Mouse (Mus musculus): ENCODE measurements around the gene Lama2. TPM values are rescaled to one million over a fixed set of nuclear protein-coding genes. Genes with fewer than 3 reads are reported as not detected.
A peak's percentile ranks its signal among the peaks of the same experiment; 100 is the strongest.

Lama2 gene
- polyA plus RNA-seq, 1 experiment from 2014 or later, result 5.7 TPM

DNA sequence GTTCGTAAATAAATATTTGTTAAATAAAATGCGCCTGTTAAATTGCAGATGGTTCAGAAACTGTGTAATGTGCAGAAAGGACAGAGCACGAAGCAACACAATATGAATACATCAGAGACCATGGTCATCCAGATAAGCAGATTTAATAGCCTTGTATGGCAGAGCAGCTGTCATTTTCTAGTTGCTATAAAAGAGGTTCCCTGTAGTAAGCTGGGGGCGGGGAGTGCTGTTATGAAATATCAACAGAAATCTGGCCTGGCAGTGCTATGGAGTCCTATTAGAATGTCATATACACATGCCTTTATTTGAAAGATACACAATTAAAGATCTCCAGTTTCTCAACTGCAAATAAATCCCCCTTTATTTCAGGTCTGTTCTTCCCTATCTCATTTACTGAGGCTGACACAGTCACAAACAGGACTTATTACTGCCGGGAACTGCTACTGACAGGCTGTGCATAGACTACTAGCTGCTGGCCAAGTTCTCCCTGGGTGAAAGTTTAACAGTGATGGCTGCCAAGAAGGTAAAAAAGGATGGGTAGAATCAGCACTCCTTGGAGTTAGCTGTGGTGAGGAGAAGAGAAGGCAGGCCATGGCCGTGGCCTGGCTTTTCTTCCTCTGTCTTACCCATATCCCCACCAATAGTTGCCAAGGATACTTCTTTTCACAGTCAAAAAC, 396.8 kb downstream of the Lama2 start:
- 68% methylated on average over 6 of the region's 6 CpGs for WGBS
- Histone ChIP-seq H3K36me3 (no peaks in the 10 kb centered on the region), H3K27me3 (no peaks in the 10 kb centered on the region), H3K4me2 (no peak overlapping the region), H3K4me1 (replicated peaks) (0 out of 2 replicates have a peak, but pooled peaks cover 7% of the 10 kb centered on the region), H3K4me3 (no peak overlapping the region), H3K9me3 (no peaks in the 10 kb centered on the region), H3K9ac (no peak overlapping the region), H3K27ac (replicated peaks) (no peak overlapping the region)
- ATAC-seq (ENCODE audit: low FRiP score, low read depth), result peak; percentile 56; the same call in 1 of the 2 replicates

GRCm38 (mm10) chr10:27219698-27220097, 399.9 kb downstream of the Lama2 start:
- 66% methylated on average over 1 of the region's 1 CpGs for WGBS
- Histone ChIP-seq H3K9ac (no peak overlapping the region), H3K36me3 (no peaks in the 10 kb centered on the region), H3K4me1 (replicated peaks) (0 out of 2 replicates have a peak, but pooled peaks cover 7% of the 10 kb centered on the region), H3K4me2 (no peak overlapping the region), H3K4me3 (no peak overlapping the region), H3K27me3 (no peaks in the 10 kb centered on the region), H3K9me3 (no peaks in the 10 kb centered on the region), H3K27ac (replicated peaks) (no peak overlapping the region)
- ATAC-seq (ENCODE audit: low FRiP score, low read depth), result no peak

DNA sequence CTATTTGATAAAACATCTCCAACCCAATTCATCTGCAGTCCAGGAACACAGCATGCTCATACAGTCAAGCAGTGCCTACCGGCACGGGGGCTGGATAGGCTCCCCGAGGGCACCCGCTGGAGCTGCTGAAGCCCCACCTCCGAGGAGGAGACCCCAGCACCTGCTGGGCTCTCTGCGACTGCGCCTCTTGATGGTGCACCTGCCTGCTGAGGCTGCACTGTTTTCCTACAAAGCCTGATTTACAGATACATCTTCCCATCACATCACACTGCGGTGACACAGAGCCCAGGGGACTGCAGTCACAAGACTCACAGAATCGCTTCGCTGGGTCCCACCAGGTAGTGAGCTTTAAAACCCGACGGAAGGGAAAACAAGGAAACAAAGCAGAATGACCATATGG, 412.2 kb downstream of the Lama2 start:
- Histone ChIP-seq H3K27ac (replicated peaks) (no peak overlapping the region), H3K9me3 (no peaks in the 10 kb centered on the region), H3K4me2 (peak overlapping the region; percentile 37), H3K36me3 (no peaks in the 10 kb centered on the region), H3K27me3 (no peaks in the 10 kb centered on the region), H3K4me3 (no peak overlapping the region), H3K9ac (no peak overlapping the region), H3K4me1 (replicated peaks) (no peaks in the 10 kb centered on the region)
- ATAC-seq (ENCODE audit: low FRiP score, low read depth), result no peak
- 18% methylated on average over 12 of the region's 12 CpGs for WGBS

GRCm38 (mm10) chr10:27198443-27198842, 421.1 kb downstream of the Lama2 start:
- Histone ChIP-seq H3K9me3 (no peaks in the 10 kb centered on the region), H3K4me3 (no peak overlapping the region), H3K27ac (replicated peaks) (no peak overlapping the region), H3K27me3 (no peaks in the 10 kb centered on the region), H3K9ac (no peak overlapping the region), H3K36me3 (no peaks in the 10 kb centered on the region), H3K4me1 (replicated peaks) (no peaks in the 10 kb centered on the region), H3K4me2 (no peak overlapping the region)
- no peak for ATAC-seq (ENCODE audit: low FRiP score, low read depth)
- 85% methylated on average over 1 of the region's 1 CpGs for WGBS

DNA sequence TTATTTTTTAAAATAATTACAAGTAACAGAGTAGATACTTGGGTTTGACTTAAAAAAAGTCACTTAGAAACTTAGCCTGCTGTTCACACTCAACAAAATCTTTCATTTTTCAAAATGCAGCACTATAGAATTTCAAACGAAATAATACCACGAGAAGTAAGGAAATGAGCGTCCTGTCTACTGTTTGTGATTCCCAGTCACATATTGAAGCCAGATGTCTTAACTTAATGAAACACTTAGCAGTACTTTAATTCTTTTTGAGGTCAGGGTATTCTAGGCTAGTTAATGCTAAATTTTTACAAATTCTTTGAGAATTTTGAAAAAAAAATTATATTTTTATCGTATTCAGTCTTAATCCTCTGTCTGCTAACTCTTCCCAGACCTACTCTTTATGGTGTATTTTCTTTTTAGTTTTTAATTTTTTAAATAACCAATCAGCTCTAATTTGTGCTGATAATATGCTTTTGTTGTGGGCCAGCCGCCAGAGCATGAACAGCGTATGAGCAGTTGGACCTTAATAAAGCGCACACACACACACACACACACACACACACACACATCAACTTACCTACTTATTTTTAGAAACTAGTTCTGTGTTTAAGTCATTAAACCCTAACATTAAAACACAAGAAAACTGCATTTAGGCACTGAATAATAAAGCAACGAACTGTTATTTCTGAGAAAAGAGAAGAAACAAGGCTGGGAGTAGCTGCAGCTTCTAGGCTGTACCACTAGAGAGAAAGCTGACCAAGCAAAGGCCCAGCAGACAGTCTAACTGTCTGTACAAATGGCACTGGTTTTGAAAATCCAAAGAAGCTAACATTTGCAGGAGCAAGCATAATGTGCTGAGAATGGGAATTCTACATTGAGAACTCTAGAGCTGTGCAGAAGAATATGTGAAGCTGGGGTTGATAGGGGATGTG, 425.3 kb downstream of the Lama2 start:
- H3K9ac ChIP-seq, result no peak overlapping the region
- H3K4me2 ChIP-seq, result no peak overlapping the region
- H3K27me3 ChIP-seq, result no peaks in the 10 kb centered on the region
- H3K27ac ChIP-seq (replicated peaks), result no peak overlapping the region
- H3K9me3 ChIP-seq, result no peaks in the 10 kb centered on the region
- ATAC-seq (ENCODE audit: low FRiP score, low read depth), result no peak
- H3K4me1 ChIP-seq (replicated peaks), result no peaks in the 10 kb centered on the region
- WGBS, result 91% methylated on average over 8 of the region's 8 CpGs
- no peak overlapping the region for H3K4me3 ChIP-seq
- H3K36me3 ChIP-seq, result no peaks in the 10 kb centered on the region

GRCm38 (mm10) chr10:27188630-27189365, 430.8 kb downstream of the Lama2 start:
- H3K9me3 ChIP-seq, result no peaks in the 10 kb centered on the region
- ATAC-seq (ENCODE audit: low FRiP score, low read depth), result no peak
- H3K36me3 ChIP-seq, result no peaks in the 10 kb centered on the region
- no peaks in the 10 kb centered on the region for H3K4me1 ChIP-seq (replicated peaks)
- H3K27ac ChIP-seq (replicated peaks), result no peak overlapping the region
- no peak overlapping the region for H3K9ac ChIP-seq
- H3K4me2 ChIP-seq, result no peak overlapping the region
- no peak overlapping the region for H3K4me3 ChIP-seq
- 70% methylated on average over 9 of the region's 9 CpGs for WGBS
- H3K27me3 ChIP-seq, result no peaks in the 10 kb centered on the region

DNA sequence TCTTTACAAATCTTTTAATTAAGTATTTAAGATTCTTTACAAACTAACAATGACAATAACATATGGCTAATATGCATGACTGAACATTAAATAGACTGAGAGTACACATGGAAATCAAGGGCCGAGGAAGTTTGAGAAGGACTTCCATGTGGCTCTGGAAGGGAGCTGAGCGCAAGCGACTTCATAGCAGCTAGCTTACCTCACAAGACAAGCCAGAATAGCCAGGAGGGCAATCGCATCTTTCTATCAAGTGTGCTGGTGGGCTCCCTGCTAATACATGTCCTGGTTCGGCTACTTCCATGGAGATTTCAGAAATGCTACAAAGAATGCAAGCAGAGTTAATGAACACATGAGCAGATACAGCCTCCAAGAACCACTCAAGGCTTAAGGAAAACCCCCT, 435.4 kb downstream of the Lama2 start:
- H3K9me3 ChIP-seq, result no peaks in the 10 kb centered on the region
- H3K4me2 ChIP-seq, result no peak overlapping the region
- H3K27ac ChIP-seq (replicated peaks), result no peak overlapping the region
- ATAC-seq (ENCODE audit: low FRiP score, low read depth), result no peak
- no peaks in the 10 kb centered on the region for H3K4me1 ChIP-seq (replicated peaks)
- H3K4me3 ChIP-seq, result no peak overlapping the region
- 48% methylated on average over 5 of the region's 5 CpGs for WGBS
- H3K9ac ChIP-seq, result no peak overlapping the region
- H3K27me3 ChIP-seq, result no peaks in the 10 kb centered on the region
- H3K36me3 ChIP-seq, result no peaks in the 10 kb centered on the region

DNA sequence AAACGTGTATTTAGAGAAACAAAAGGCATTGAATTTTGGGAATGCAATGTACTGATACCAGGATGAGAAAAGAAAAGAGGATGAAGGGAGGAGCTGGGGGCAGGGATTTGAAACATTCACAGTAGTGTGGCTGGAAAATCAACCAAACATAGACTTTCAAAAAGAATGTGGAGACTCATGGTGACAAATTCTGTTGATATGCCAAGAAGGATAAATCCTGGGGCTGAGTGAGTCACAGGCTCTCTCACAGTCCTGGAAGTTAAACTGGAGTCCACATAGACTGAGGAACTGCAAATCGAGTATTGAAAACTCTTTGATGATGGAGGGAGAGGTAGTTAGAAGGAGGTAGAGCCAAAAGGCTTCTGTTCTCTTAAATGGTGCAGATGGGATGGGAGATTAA, 445.3 kb downstream of the Lama2 start:
- Histone ChIP-seq H3K4me1 (replicated peaks) (no peaks in the 10 kb centered on the region), H3K4me3 (no peak overlapping the region), H3K27ac (replicated peaks) (no peak overlapping the region), H3K36me3 (no peaks in the 10 kb centered on the region), H3K9ac (no peak overlapping the region), H3K4me2 (no peak overlapping the region), H3K9me3 (no peaks in the 10 kb centered on the region), H3K27me3 (no peaks in the 10 kb centered on the region)
- ATAC-seq (ENCODE audit: low FRiP score, low read depth), result no peak
- 72% methylated on average over 2 of the region's 2 CpGs for WGBS

GRCm38 (mm10) chr10:27164738-27165137, 454.8 kb downstream of the Lama2 start:
- no peaks in the 10 kb centered on the region for H3K9me3 ChIP-seq
- WGBS, result 49% methylated on average over 3 of the region's 3 CpGs
- no peaks in the 10 kb centered on the region for H3K27me3 ChIP-seq
- H3K4me2 ChIP-seq, result no peak overlapping the region
- ATAC-seq (ENCODE audit: low FRiP score, low read depth), result no peak
- H3K9ac ChIP-seq, result no peak overlapping the region
- no peak overlapping the region for H3K27ac ChIP-seq (replicated peaks)
- no peaks in the 10 kb centered on the region for H3K36me3 ChIP-seq
- H3K4me3 ChIP-seq, result no peak overlapping the region
- no peaks in the 10 kb centered on the region for H3K4me1 ChIP-seq (replicated peaks)

GRCm38 (mm10) chr10:27162364-27162763, 457.2 kb downstream of the Lama2 start:
- WGBS, result 86% methylated on average over 2 of the region's 2 CpGs

DNA sequence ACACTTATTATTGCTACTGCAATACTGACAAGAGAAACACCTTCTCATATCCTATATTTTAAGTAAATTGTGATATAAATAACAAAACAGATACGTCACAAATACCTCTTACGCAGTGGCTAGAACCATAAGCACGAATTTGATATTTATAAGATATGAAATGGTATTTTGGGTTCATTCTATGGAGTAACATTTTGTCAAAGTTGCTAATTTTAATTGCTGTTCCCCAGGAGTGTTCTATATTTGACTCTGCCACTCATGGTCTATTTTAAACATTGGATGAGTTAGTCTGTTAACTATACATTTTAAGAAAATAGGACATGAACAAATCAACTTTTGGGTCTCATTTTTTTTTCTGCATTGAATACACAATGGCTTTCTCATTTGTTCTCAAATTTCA, 469.3 kb downstream of the Lama2 start:
- 93% methylated on average over 3 of the region's 3 CpGs for WGBS
- no peaks in the 10 kb centered on the region for H3K9me3 ChIP-seq
- no peaks in the 10 kb centered on the region for H3K27me3 ChIP-seq
- ATAC-seq (ENCODE audit: low FRiP score, low read depth), result no peak
- H3K4me1 ChIP-seq (replicated peaks), result no peaks in the 10 kb centered on the region
- no peak overlapping the region for H3K4me2 ChIP-seq
- no peak overlapping the region for H3K27ac ChIP-seq (replicated peaks)
- H3K4me3 ChIP-seq, result no peak overlapping the region
- no peaks in the 10 kb centered on the region for H3K36me3 ChIP-seq
- H3K9ac ChIP-seq, result no peak overlapping the region

More at GRCm38 (mm10) chr10:27162364-27162763, 457.2 kb downstream of the Lama2 start:
- H3K9me3 ChIP-seq, result no peaks in the 10 kb centered on the region
- H3K9ac ChIP-seq, result no peak overlapping the region
- no peaks in the 10 kb centered on the region for H3K4me1 ChIP-seq (replicated peaks)
- no peaks in the 10 kb centered on the region for H3K27me3 ChIP-seq
- H3K36me3 ChIP-seq, result no peaks in the 10 kb centered on the region
- H3K27ac ChIP-seq (replicated peaks), result no peak overlapping the region
- H3K4me2 ChIP-seq, result no peak overlapping the region
- 0 out of 2 replicates have a peak, but pooled peaks have one; percentile 42 for ATAC-seq (ENCODE audit: low FRiP score, low read depth)
- no peak overlapping the region for H3K4me3 ChIP-seq

- H3K4me2 ChIP-seq, result no peak overlapping the region
- 22% methylated on average over 3 of the region's 3 CpGs for WGBS
- H3K9me3 ChIP-seq, result no peaks in the 10 kb centered on the region
- no peak overlapping the region for H3K4me3 ChIP-seq
- H3K27me3 ChIP-seq, result no peaks in the 10 kb centered on the region
- ATAC-seq (ENCODE audit: low FRiP score, low read depth), result no peak
- no peaks in the 10 kb centered on the region for H3K36me3 ChIP-seq
- H3K9ac ChIP-seq, result no peak overlapping the region
- no peak overlapping the region for H3K27ac ChIP-seq (replicated peaks)
- H3K4me1 ChIP-seq (replicated peaks), result no peaks in the 10 kb centered on the region
These were observed 479.1 kb downstream of the Lama2 start for GRCm38 (mm10) chr10:27140422-27140821.

Data from hindbrain, embryonic 15.5 days (tissue).